Mouse (Mus musculus) thymus, adult 2 months (tissue): Measurements from ENCODE around the gene Akap2.

ENCODE experiments used
- CTCF ChIP-seq: fragments of 200-500 bp; IDR thresholded peaks from 2 replicates; pipeline ENCODE4 v1.5.1; 2012; ENCODE audit warnings: mild to moderate bottlenecking, control low read depth, low read length, moderate library complexity, borderline replicate concordance; ENCODE audit not compliant: control insufficient read depth, poor library complexity, insufficient read depth; ENCODE audit errors: extremely low read depth
- POLR2A ChIP-seq: fragments of 200-500 bp; IDR thresholded peaks from 2 replicates; pipeline ENCODE4 v1.6.1; 2012; ENCODE audit warnings: mild to moderate bottlenecking, low read length, control low read depth, moderate library complexity; ENCODE audit not compliant: control insufficient read depth, poor library complexity, insufficient read depth; ENCODE audit errors: extremely low read depth

- no peak for TF ChIP-seq POLR2A
- TF ChIP-seq CTCF: no peak
These were observed 139.2 kb downstream of the Akap2 start for GRCm38 (mm10) chr4:57856673-57857072.
